Mouse (Mus musculus) cerebellum, adult 2 months (tissue): Measurements from ENCODE around the gene Smpdl3b. TPM values are rescaled to one million over a fixed set of nuclear protein-coding genes. Genes with fewer than 3 reads are reported as not detected.
"Not testable (repeated sequence)": the region's sequence is repeated elsewhere in the genome, so short reads cannot be mapped to it uniquely, and the experiment has no call there.

Experiments
- DNase-seq, 2 experiments: peaks; one replicate each; pipeline ENCODE4 v3.0.0; 2021
- H3K27ac ChIP-seq: fragments of 200-500 bp; 2 replicates; pipeline ENCODE4 v1.5.1; 2012; ENCODE audit warnings: low read length, control low read depth, inconsistent platforms; ENCODE audit not compliant: insufficient read depth
- H3K27me3 ChIP-seq: fragments of 200-500 bp; 2 replicates; pipeline ENCODE4 v1.6.1; 2012; ENCODE audit warnings: inconsistent platforms, mild to moderate bottlenecking, low read length, moderate library complexity; ENCODE audit not compliant: control insufficient read depth, insufficient read depth
- H3K4me1 ChIP-seq: fragments of 200-500 bp; 2 replicates; pipeline ENCODE4 v1.6.1; 2011; ENCODE audit warnings: low read length; ENCODE audit not compliant: control insufficient read depth, insufficient read depth
- H3K4me3 ChIP-seq: fragments of 200-500 bp; replicated peaks from 2 replicates; pipeline ENCODE3; 2011; ENCODE audit warnings: mild to moderate bottlenecking, low read depth, low read length, control low read depth; ENCODE audit not compliant: insufficient read depth
- CTCF ChIP-seq: fragments of 200-500 bp; IDR thresholded peaks from 2 replicates; pipeline ENCODE4 v1.5.1; 2011; ENCODE audit warnings: low read depth, mild to moderate bottlenecking, control low read depth, low read length, moderate library complexity, borderline replicate concordance; ENCODE audit not compliant: insufficient read depth
- POLR2A ChIP-seq: fragments of 200-500 bp; IDR thresholded peaks from 2 replicates; pipeline ENCODE4 v1.6.1; 2011; ENCODE audit warnings: low read length, control low read depth, borderline replicate concordance; ENCODE audit not compliant: insufficient read depth
- WGBS: fragments of 180-500 bp; shearing (Covaris S2); methylation state at CpG from one replicate; pipeline ENCODE4 v1.1.7; 2018; 5-methylcytosine and 5-hydroxymethylcytosine counted together
- polyA plus RNA-seq: library from polyadenylated mRNA; depleted of rRNA; stranded (reverse); fragments of >200 nt; gene quantifications from 2 replicates; pipeline ENCODE4 v1.2.3, GENCODE M21; 2012

Gene Smpdl3b
- polyA plus RNA-seq, 1 experiment, result 1.9 TPM

DNA sequence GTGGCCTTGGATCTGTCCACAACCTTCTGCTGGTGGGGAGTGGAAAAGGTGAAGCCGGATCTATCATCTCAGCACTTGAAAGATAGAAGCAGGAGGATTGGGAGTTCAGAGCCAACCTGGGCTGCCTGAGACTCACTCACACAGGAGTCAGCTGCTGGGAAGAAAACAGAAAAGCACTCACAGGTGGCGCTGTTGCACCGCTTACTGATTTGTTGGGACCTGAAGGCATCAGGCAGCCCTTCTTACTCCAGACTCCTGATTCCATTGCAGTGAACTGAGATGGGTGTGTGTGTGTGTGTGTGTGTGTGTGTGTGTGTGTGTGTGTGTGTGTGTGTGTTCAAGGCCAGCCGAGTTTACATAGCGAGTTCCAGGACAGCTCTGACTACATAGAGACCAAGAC, 19.7 kb upstream of the Smpdl3b start:
- peak; percentile 55; the same call in 1 of the 2 replicates for TF ChIP-seq CTCF
- TF ChIP-seq POLR2A, result no peak

DNA sequence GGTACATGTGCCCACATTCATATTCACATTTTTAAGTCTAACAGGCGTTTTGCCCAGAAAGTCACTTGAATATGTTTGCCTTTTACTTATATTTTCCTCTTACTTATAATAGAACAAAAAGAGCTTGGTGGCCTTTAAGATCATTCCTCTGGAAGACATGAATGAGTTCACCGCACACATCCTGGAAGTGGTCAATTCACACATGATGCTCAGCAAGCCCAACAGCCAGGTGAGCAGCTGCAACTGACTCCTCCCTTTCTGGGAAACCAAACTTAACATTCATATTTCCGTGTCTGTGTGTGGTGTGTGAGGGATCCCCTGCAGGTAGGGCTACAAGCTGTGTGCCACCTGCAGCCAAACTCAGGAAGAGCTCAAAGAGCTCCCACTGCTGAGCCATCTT, 17.9 kb upstream of the Smpdl3b start:
- 77% methylated on average over 3 of the region's 3 CpGs for WGBS

More for the DNA sequence above, 19.7 kb upstream of the Smpdl3b start:
- DNase-seq, result peak; percentile 27 to 50
- Histone ChIP-seq H3K27me3 (no peaks in the 10 kb centered on the region), H3K27ac (no peak overlapping the region), H3K4me3 (no peak overlapping the region), H3K4me1 (no peaks in the 10 kb centered on the region)
- WGBS, result 85% methylated on average over 5 of the region's 5 CpGs

DNA sequence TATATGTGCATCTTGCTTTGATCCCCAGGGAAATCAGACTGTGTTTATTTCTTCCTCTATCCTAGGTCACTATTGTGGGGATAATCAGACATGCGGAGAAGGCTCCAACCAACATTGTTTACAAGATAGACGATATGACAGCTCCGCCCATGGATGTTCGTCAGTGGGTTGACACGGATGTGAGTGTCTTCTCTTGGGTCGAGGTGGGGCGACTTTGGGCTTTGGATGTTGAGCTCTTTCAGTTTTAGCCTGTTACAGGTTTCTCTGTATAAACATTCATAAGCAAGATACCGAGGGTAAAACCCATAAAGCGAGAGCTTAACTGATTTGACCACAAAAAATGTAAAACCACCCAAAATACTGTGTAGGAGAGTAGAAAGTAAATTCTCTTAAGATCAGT, 14.7 kb upstream of the Smpdl3b start:
- no peak overlapping the region for H3K27ac ChIP-seq
- WGBS, result 89% methylated on average over 9 of the region's 9 CpGs
- no peak for TF ChIP-seq CTCF
- no peak overlapping the region for H3K4me3 ChIP-seq
- no peaks in the 10 kb centered on the region for H3K4me1 ChIP-seq
- no peaks in the 10 kb centered on the region for H3K27me3 ChIP-seq
- no peak for DNase-seq

More for the DNA sequence above, 17.9 kb upstream of the Smpdl3b start:
- Histone ChIP-seq H3K27ac (no peak overlapping the region), H3K27me3 (no peaks in the 10 kb centered on the region), H3K4me3 (no peak overlapping the region), H3K4me1 (no peaks in the 10 kb centered on the region)
- no peak for DNase-seq
- no peak for TF ChIP-seq POLR2A
- TF ChIP-seq CTCF, result no peak

DNA sequence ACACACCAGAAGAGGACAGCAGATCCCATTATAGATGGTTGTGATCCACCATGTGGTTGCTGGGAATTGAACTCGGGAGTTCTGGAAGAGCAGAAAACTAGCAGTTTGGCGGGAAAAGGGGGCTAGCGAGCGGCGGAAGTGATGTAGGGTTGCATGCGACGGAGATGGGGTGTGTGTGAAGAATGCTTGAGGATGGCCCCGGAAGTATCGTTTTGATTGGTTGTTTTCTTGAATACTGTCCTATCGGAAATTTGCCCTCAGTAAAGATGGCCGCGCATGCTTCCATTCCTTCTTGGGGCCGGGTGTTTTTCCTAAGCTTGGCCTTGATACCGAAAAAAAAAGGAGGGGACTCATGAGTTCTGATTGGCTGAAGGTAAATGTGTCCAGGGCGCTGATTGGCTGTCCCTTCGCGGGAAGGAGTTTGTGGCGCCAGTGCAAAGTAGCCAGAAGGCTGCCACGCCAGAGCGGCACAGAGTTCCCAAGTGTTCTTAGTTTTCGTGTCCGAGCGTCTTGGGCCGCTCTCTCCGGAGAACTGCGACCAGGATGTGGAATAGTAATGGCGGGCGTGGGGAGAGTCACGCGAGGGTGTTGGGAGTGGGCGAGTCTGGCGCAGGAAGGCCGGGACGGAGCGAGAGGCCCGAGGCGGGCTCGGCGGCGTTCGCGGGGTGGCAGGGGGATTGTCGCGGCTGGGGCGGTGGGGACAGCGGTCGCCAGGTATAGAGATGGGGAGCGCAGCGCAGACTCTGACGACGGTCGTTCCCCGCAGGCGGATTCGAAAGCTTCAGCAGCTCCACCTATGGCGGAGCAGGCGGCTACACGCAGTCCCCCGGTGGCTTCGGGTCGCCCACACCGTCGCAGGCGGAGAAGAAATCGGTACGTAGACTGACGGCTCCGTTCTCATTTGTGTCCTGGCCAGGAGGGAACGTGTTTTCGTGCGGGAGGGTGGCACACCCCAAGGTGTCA, 11.1 kb upstream of the Smpdl3b start, which contains the start of gene Rpa2:
Rpa2 (plus strand) TSS at position 419 of the 963 bp plus-strand sequence.
- no peak within 1 kb of the TSS for H3K27ac ChIP-seq
- WGBS, result under 1% methylated on average over 69 of the region's 71 CpGs

DNA sequence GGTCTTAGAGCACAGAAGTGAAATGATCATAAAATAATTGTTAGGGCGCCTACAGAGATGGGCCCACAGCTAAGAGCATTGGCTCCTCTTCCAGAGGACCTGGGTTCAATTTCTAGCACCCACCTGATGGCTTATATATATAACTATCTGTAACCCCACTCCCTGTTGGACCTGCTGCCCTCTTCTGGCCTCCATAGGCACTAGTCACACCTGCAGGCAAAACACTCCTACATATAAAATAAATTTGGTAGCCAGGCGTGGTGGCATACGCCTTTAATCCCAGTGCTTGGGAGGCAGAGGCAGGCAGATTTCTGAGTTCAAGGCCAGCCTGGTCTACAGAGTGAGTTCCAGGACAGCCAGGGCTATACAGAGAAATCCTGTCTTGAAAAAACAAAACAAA, 6.1 kb upstream of the Smpdl3b start:
- not testable (repeated sequence) for H3K4me3 ChIP-seq, DNase-seq, H3K27me3 ChIP-seq, H3K4me1 ChIP-seq, H3K27ac ChIP-seq
- WGBS, result 82% methylated on average over 3 of the region's 3 CpGs

More for the DNA sequence above, 11.1 kb upstream of the Smpdl3b start, which contains the start of gene Rpa2:
- Histone ChIP-seq H3K4me3 (peak within 1 kb of the TSS; percentile 92), H3K27me3 (no peaks in the 10 kb centered on the region), H3K4me1 (no peaks in the 10 kb centered on the region)
- DNase-seq, result peak; percentile 99
- TF ChIP-seq POLR2A (peak; percentile 27; the same call in 1 of the 2 replicates), CTCF (no peak)

DNA sequence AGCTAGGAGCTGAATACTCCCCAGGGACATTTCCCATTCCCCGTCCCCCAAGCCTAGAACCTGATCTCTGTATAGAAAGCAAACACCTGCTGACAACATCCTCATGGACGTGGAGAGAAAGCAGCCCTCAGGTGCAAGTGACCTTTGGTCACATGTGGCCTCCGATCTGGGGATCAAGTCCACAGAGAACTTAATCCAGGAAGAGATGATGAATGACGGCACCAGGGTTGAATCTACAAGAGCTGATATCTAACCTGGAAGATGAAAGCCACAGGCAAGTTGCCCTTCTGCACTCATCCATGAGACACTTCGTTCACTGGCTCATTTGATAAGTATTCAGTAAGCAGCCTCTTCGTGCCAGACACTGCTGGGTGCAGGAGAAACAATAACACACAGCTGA, 5.5 kb upstream of the Smpdl3b start:
- TF ChIP-seq POLR2A, result no peak
- no peak for TF ChIP-seq CTCF
- Histone ChIP-seq H3K27ac (no peak overlapping the region), H3K4me3 (no peak overlapping the region), H3K4me1 (no peaks in the 10 kb centered on the region), H3K27me3 (no peaks in the 10 kb centered on the region)
- WGBS, result 57% methylated on average over 6 of the region's 6 CpGs
- no peak for DNase-seq

DNA sequence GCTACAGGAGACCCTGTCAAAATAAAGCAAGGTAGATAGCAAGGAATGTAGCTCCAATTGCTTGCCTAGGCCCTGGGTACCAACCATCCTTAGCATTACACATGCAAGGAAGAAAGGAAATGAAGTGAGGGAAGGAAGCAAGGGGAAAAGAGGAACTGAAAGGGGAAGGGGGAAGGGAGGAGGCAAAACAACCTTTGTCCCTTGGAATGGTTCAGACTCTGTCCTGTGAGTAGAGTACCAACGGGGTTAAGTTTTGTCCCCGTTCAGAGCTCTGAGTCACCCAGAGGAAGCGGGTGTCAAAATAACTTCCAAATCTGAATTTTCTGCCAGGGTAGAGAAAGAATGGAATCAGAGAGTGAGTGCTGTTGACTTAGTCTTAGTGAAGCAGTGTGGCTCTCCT, 3.2 kb upstream of the Smpdl3b start:
- H3K27ac ChIP-seq, result no peak overlapping the region
- DNase-seq, result no peak
- TF ChIP-seq CTCF (no peak), POLR2A (no peak)
- H3K4me1 ChIP-seq, result no peaks in the 10 kb centered on the region
- 57% methylated on average over 3 of the region's 3 CpGs for WGBS
- H3K4me3 ChIP-seq, result no peak overlapping the region
- no peaks in the 10 kb centered on the region for H3K27me3 ChIP-seq

DNA sequence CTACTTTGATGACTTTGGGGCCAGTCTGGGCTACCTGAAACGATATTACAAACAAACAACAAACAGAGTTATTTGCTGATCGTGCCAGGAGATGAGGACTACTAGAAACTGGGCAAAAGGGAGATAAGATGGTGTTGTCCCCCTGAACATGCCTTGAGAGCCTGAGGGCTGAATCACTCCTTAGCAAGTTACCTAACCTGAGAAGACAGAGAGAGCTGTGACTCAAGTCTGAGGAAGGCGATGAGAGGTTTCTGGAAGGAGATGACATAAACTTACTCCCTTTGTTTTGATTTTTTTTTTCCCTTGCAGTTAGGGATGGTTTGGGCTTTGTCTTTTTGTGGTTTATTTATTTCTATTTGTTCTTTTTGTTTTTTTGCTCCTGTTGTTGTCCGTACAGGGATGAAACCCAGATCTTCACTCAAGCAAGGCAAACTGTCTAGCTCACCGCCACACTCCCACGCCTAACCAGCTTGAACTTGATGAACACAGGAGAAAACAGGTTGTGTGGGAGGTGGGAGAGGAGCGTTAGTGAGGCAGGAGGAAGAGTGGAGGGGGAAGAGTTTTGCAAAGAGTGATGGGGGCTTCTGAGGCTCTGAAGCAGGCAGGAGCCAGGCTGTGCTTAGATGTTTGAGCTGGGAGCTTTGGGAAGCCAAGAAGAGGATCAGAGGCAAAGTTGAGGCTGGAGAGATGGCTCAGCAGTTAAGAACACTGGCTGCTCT, 740 bp upstream of the Smpdl3b start:
- whole genome bisulfite sequencing, result 89% methylated on average over 7 of the region's 7 CpGs
- TF ChIP-seq CTCF, result no peak
- no peak for TF ChIP-seq POLR2A

More for the DNA sequence above, 740 bp upstream of the Smpdl3b start:
- H3K27me3 ChIP-seq, result no peaks in the 10 kb centered on the region
- no peak for DNase-seq
- no peak overlapping the region for H3K27ac ChIP-seq
- H3K4me3 ChIP-seq, result no peak overlapping the region
- no peaks in the 10 kb centered on the region for H3K4me1 ChIP-seq
